Mouse (Mus musculus) adrenal gland, postnatal 25 days (tissue): Measurements from ENCODE around the gene Nit2. TPM values are rescaled to one million over a fixed set of nuclear protein-coding genes. Genes with fewer than 3 reads are reported as not detected.

Experiments
- total RNA-seq: library from RNA; stranded (reverse); gene quantifications from 2 replicates; pipeline ENCODE4 v1.2.3, GENCODE M21; 2021

The Nit2 gene
- total RNA-seq, 1 experiment from 2014 or later: 61.0 TPM

Other genes with a start within 250 kb of the Nit2 start
- not detected in 2 replicates for gene Lnp1, start 239.3 kb downstream of the Nit2 start, total RNA-seq
- not detected in 2 replicates for gene Tmem45a2, start 96.0 kb downstream of the Nit2 start, total RNA-seq
- 51.5 and 55.6 TPM in 2 replicates for gene Tomm70a, start 45.6 kb downstream of the Nit2 start, total RNA-seq
- gene Tbc1d23, start 64.2 kb upstream of the Nit2 start, total RNA-seq: 35.1 and 45.1 TPM in 2 replicates
- gene Tmem30c, start 125.5 kb upstream of the Nit2 start, total RNA-seq: not detected in 2 replicates
- 15.5 and 17.7 TPM in 2 replicates for gene Filip1l, start 185.8 kb upstream of the Nit2 start, total RNA-seq